Mouse (Mus musculus): Measurements from ENCODE around the gene 3110082J24Rik. TPM values are rescaled to one million over a fixed set of nuclear protein-coding genes. Genes with fewer than 3 reads are reported as not detected.
"Not testable (repeated sequence)": the region's sequence is repeated elsewhere in the genome, so short reads cannot be mapped to it uniquely, and the experiment has no call there.

The 3110082J24Rik gene
- polyA plus RNA-seq, 1 experiment from 2014 or later, result 6.5 TPM

DNA sequence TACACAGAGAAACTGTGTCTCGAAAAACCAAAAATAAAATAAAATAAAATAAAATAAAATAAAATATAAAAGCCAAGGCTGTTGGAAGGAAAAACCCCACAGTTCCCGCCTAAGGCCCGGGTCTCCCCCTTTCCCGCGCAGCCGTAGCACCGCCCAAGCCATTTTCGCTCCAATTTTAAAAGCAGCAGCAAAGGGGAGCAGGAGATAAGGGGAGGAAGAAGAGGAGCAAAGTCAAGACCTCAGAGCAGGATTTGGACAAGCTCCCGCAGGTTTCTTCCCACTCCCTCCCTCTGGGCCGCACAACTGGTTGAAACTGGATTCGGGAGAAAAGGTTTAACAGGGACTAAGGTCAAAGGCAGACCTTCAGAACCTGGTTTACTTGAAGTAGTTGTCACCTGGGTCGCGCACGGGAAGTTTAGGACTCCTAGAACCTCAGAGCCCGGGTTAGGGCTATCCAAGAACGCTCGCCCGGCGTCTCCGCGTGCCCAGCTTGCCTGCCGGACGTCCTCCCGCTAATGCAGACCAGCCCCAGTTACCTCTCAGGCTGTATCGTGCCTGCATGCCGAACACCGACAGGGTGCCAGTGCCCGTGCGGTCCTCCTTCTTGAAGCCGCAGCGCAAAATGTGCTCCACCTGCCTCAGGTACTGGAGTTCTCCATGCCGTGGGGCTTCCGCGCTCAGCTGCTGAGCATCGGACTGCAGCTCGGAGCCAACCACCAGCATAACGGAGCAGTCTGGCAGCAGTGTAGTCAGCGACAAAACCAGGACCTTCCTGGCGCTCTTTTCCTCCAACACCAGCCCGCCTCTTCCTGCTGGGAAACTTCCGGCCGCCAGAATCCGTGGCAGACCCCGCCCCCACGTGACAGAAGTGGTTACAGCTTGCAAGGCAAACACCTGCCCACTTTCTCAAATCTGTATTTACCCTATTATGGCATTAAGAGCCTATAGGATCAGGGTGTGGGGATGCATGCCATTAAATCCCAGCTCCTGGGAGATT, 32.8 kb downstream of the 3110082J24Rik start, which contains the start of gene Tyms:
Tyms (minus strand) TSS at position 793 of the 997 bp plus-strand sequence.
- peak within 1 kb of the TSS; percentile 87 for H3K9ac ChIP-seq (ENCODE audit: low read depth, low read length)
- H3K4me1 ChIP-seq (replicated peaks; ENCODE audit: control insufficient read depth, insufficient read depth, low read length), result no peaks in the 10 kb centered on the region
- peak within 1 kb of the TSS; percentile 43 for H3K27ac ChIP-seq (ENCODE audit: low read depth, low read length)
- ATAC-seq (ENCODE audit: low FRiP score) (peak; percentile 90), DNase-seq (ENCODE audit: low spot score) (peak; percentile 89)
- under 1% methylated on average over 45 of the region's 45 CpGs for WGBS
- H3K4me3 ChIP-seq (ENCODE audit: low read depth, low read length), result peak within 1 kb of the TSS; percentile 63
- H3K36me3 ChIP-seq (ENCODE audit: control insufficient read depth, insufficient read depth, low read length), result no peaks in the 10 kb centered on the region
- H3K9me3 ChIP-seq (ENCODE audit: control insufficient read depth, low read length), result no peaks in the 10 kb centered on the region
- peak within 1 kb of the TSS; percentile 77 for H3K4me2 ChIP-seq (replicated peaks; ENCODE audit: low read depth, low read length)
- no peaks in the 10 kb centered on the region for H3K27me3 ChIP-seq (ENCODE audit: control insufficient read depth, insufficient read depth, low read length)

GRCm38 (mm10) chr5:30072377-30072776, 33.5 kb downstream of the 3110082J24Rik start:
- no peak for ATAC-seq (ENCODE audit: low FRiP score)
- Histone ChIP-seq H3K27me3 (ENCODE audit: control insufficient read depth, insufficient read depth, low read length) (no peaks in the 10 kb centered on the region), H3K4me2 (replicated peaks; ENCODE audit: low read depth, low read length) (peak overlapping the region; percentile 77), H3K9me3 (ENCODE audit: control insufficient read depth, low read length) (no peaks in the 10 kb centered on the region), H3K4me3 (ENCODE audit: low read depth, low read length) (peak overlapping the region; percentile 63), H3K4me1 (replicated peaks; ENCODE audit: control insufficient read depth, insufficient read depth, low read length) (no peaks in the 10 kb centered on the region), H3K27ac (ENCODE audit: low read depth, low read length) (no peak overlapping the region), H3K36me3 (ENCODE audit: control insufficient read depth, insufficient read depth, low read length) (peaks cover 4% of the 10 kb centered on the region; the same call in 1 of the 2 replicates), H3K9ac (ENCODE audit: low read depth, low read length) (peak overlapping the region; percentile 87)
- peak; percentile 19 for DNase-seq (ENCODE audit: low spot score)
- 56% methylated on average over 3 of the region's 3 CpGs for WGBS

GRCm38 (mm10) chr5:30071677-30072076, 34.2 kb downstream of the 3110082J24Rik start:
- DNase-seq (ENCODE audit: low spot score) (no peak), ATAC-seq (ENCODE audit: low FRiP score) (no peak)
- 80% methylated on average over 6 of the region's 6 CpGs for WGBS
- Histone ChIP-seq H3K4me2 (replicated peaks; ENCODE audit: low read depth, low read length) (peak overlapping the region; percentile 77; the same call in 1 of the 2 replicates), H3K9me3 (ENCODE audit: control insufficient read depth, low read length) (no peaks in the 10 kb centered on the region), H3K27me3 (ENCODE audit: control insufficient read depth, insufficient read depth, low read length) (no peaks in the 10 kb centered on the region), H3K4me1 (replicated peaks; ENCODE audit: control insufficient read depth, insufficient read depth, low read length) (no peaks in the 10 kb centered on the region), H3K36me3 (ENCODE audit: control insufficient read depth, insufficient read depth, low read length) (peaks cover 4% of the 10 kb centered on the region; the same call in 1 of the 2 replicates), H3K4me3 (ENCODE audit: low read depth, low read length) (peak overlapping the region; percentile 63; the same call in 1 of the 2 replicates), H3K27ac (ENCODE audit: low read depth, low read length) (no peak overlapping the region), H3K9ac (ENCODE audit: low read depth, low read length) (no peak overlapping the region)

DNA sequence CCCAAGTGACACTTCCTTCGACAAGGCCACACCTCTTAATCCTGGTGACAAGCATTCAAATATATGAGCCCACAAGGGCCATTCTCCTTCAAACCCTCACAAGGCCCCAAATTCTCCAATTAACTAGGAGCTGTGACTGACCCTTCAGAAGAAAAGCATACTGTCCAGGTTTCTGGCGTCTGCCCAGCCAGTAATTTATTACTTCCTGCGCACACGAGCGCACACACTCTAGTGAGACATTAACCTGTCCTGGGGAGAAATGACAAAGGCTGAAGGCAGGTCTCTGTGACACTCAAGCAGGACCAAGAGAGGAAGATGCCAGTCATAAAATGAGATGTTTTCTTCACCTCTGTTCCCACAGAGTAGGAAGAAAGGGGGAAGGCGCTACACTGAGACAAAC, 38.2 kb downstream of the 3110082J24Rik start:
- DNase-seq (ENCODE audit: low spot score) (no peak), ATAC-seq (ENCODE audit: low FRiP score) (no peak)
- H3K9ac ChIP-seq (ENCODE audit: low read depth, low read length), result no peak overlapping the region
- no peaks in the 10 kb centered on the region for H3K27me3 ChIP-seq (ENCODE audit: control insufficient read depth, insufficient read depth, low read length)
- H3K27ac ChIP-seq (ENCODE audit: low read depth, low read length), result no peak overlapping the region
- H3K9me3 ChIP-seq (ENCODE audit: control insufficient read depth, low read length), result no peaks in the 10 kb centered on the region
- H3K4me3 ChIP-seq (ENCODE audit: low read depth, low read length), result no peak overlapping the region
- 76% methylated on average over 6 of the region's 6 CpGs for WGBS
- H3K4me1 ChIP-seq (replicated peaks; ENCODE audit: control insufficient read depth, insufficient read depth, low read length), result no peaks in the 10 kb centered on the region
- H3K36me3 ChIP-seq (ENCODE audit: control insufficient read depth, insufficient read depth, low read length), result peaks cover 4% of the 10 kb centered on the region; the same call in 1 of the 2 replicates
- H3K4me2 ChIP-seq (replicated peaks; ENCODE audit: low read depth, low read length), result no peak overlapping the region

GRCm38 (mm10) chr5:30059607-30060006, 46.3 kb downstream of the 3110082J24Rik start:
- not testable (repeated sequence) for DNase-seq (ENCODE audit: low spot score); ATAC-seq (ENCODE audit: low FRiP score); H3K9me3 ChIP-seq (ENCODE audit: control insufficient read depth, low read length); H3K27me3 ChIP-seq (ENCODE audit: control insufficient read depth, insufficient read depth, low read length); H3K9ac ChIP-seq (ENCODE audit: low read depth, low read length); H3K4me2 ChIP-seq (replicated peaks; ENCODE audit: low read depth, low read length); H3K27ac ChIP-seq (ENCODE audit: low read depth, low read length); H3K4me1 ChIP-seq (replicated peaks; ENCODE audit: control insufficient read depth, insufficient read depth, low read length); H3K4me3 ChIP-seq (ENCODE audit: low read depth, low read length); H3K36me3 ChIP-seq (ENCODE audit: control insufficient read depth, insufficient read depth, low read length)
- 75% methylated on average over 5 of the region's 5 CpGs for WGBS

- H3K36me3 ChIP-seq (ENCODE audit: control insufficient read depth, insufficient read depth, low read length), result no peaks in the 10 kb centered on the region
- H3K27me3 ChIP-seq (ENCODE audit: control insufficient read depth, insufficient read depth, low read length), result no peaks in the 10 kb centered on the region
- no peaks in the 10 kb centered on the region for H3K4me1 ChIP-seq (replicated peaks; ENCODE audit: control insufficient read depth, insufficient read depth, low read length)
- 68% methylated on average over 6 of the region's 6 CpGs for WGBS
- ATAC-seq (ENCODE audit: low FRiP score) (no peak), DNase-seq (ENCODE audit: low spot score) (no peak)
- H3K9ac ChIP-seq (ENCODE audit: low read depth, low read length), result no peak overlapping the region
- H3K27ac ChIP-seq (ENCODE audit: low read depth, low read length), result no peak overlapping the region
- H3K4me3 ChIP-seq (ENCODE audit: low read depth, low read length), result no peak overlapping the region
- no peak overlapping the region for H3K4me2 ChIP-seq (replicated peaks; ENCODE audit: low read depth, low read length)
- H3K9me3 ChIP-seq (ENCODE audit: control insufficient read depth, low read length), result no peaks in the 10 kb centered on the region
Measured at GRCm38 (mm10) chr5:30058216-30058731, 47.6 kb downstream of the 3110082J24Rik start.

Other genes starting within 250 kb of the 3110082J24Rik start
- not detected in 2 replicates for gene Il6, start 93.0 kb downstream of the 3110082J24Rik start, polyA plus RNA-seq (2014; fragmentation: Nextera tagmentation; extraction: Ambion mirVana)
- gene Tyms, start 32.5 kb downstream of the 3110082J24Rik start, polyA plus RNA-seq (2014; fragmentation: Nextera tagmentation; extraction: Ambion mirVana), result 229 and 235 TPM in 2 replicates
- 18.2 and 20.3 TPM in 2 replicates for gene Garem2, start 925 bp downstream of the 3110082J24Rik start, polyA plus RNA-seq (2014; fragmentation: Nextera tagmentation; extraction: Ambion mirVana)
- 59.4 and 81.2 TPM in 2 replicates for gene Hadha, start 49.1 kb upstream of the 3110082J24Rik start, polyA plus RNA-seq (2014; fragmentation: Nextera tagmentation; extraction: Ambion mirVana)
- gene Hadhb, start 49.2 kb upstream of the 3110082J24Rik start, polyA plus RNA-seq (2014; fragmentation: Nextera tagmentation; extraction: Ambion mirVana), result 99.9 and 106 TPM in 2 replicates
- not detected in 2 replicates for gene Adgrf3, start 99.6 kb upstream of the 3110082J24Rik start, polyA plus RNA-seq (2014; fragmentation: Nextera tagmentation; extraction: Ambion mirVana)
- 24.0 and 25.4 TPM in 2 replicates for gene Selenoi, start 126.5 kb upstream of the 3110082J24Rik start, polyA plus RNA-seq (2014; fragmentation: Nextera tagmentation; extraction: Ambion mirVana)
- gene Drc1, start 175.3 kb upstream of the 3110082J24Rik start, polyA plus RNA-seq (2014; fragmentation: Nextera tagmentation; extraction: Ambion mirVana), result 1.4 and 2.9 TPM in 2 replicates

Data from hindbrain, embryonic 11.5 days (tissue).